Mouse (Mus musculus) testis, postnatal 14 days (tissue): ENCODE measurements around the gene Crip3.

ENCODE experiments used
- DNase-seq: peaks from one replicate; pipeline ENCODE4 v3.0.0; 2021; ENCODE audit warnings: low spot score

Crip3 gene

GRCm38 (mm10) chr17:46455110-46455691 lies 26.5 kb downstream of the Crip3 start:
- DNase-seq = no peak

GRCm38 (mm10) chr17:46457791-46458190 lies 29.1 kb downstream of the Crip3 start:
- no peak for DNase-seq

GRCm38 (mm10) chr17:46458439-46458838 lies 29.7 kb downstream of the Crip3 start:
- DNase-seq = no peak

GRCm38 (mm10) chr17:46460673-46461072 lies 31.9 kb downstream of the Crip3 start:
- DNase-seq = peak; percentile 24

GRCm38 (mm10) chr17:46461347-46461746 lies 32.6 kb downstream of the Crip3 start:
- DNase-seq = no peak

GRCm38 (mm10) chr17:46462226-46462625 lies 33.5 kb downstream of the Crip3 start:
- DNase-seq = no peak

GRCm38 (mm10) chr17:46467830-46468229 lies 39.1 kb downstream of the Crip3 start:
- no peak for DNase-seq

- DNase-seq = no peak
These were observed 47.9 kb downstream of the Crip3 start for GRCm38 (mm10) chr17:46476601-46477000.

- no peak for DNase-seq
These were observed 48.6 kb downstream of the Crip3 start for GRCm38 (mm10) chr17:46477286-46477685.
